Mouse (Mus musculus): ENCODE results near the gene Il1rn.

DNA sequence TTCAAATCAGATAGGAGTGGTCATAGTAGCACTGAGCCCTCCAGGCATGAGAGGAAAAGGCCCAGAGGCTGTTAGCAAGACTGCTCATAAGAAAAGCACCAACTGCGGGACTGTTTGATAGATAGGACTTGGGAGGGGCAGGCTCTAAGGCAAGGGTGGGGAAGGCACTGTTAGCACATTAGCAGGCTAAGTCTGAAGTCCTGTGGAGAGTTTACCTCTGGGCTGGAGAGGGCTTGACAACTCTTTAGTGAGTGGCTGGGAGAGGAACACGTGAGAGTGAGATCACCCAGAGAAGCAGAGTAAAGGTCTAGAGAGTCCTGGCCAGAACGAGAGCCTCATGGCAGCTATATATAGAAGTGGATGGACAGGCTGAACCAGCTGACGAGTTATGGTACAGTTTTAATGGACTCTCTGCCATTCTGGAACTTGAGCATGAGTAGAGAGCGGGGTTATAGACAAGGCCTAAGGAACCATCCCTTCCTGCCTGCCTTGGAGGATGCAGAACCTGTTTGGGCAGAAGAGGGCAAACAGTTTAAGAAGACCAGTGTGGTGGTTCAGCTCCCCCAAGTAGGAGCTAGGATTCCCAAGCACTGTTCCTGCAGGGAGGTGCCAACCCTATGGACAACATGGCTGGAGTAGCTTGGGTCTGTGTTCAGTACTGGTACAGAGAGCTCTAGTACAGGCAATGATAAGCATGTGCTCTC lies 42.2 kb downstream of the Il1rn start:
- TF ChIP-seq CTCF (IDR thresholded peaks at IDR 0.05; ENCODE audit: low read depth, low read length) (no peak), POLR2A (IDR thresholded peaks at IDR 0.05; ENCODE audit: insufficient read depth, low read length) (no peak), EP300 (IDR thresholded peaks at IDR 0.05; ENCODE audit: insufficient read depth, low read depth, low read length) (no peak)

All from ES-Bruce4 (cell line).